Mouse (Mus musculus) ZHBTc4 (cell line): ENCODE results near the gene Nfasc.

Source experiments
- DNase-seq: peaks from one replicate; pipeline ENCODE4 v3.0.0-alpha.2; 2011; ENCODE audit warnings: low read depth, low spot score

Gene Nfasc

GRCm38 (mm10) chr1:132582998-132583604 is 158.5 kb downstream of the Nfasc start:
- no peak for DNase-seq

GRCm38 (mm10) chr1:132581845-132582839 is 159.5 kb downstream of the Nfasc start:
- DNase-seq = no peak

- no peak for DNase-seq
These were observed 161.5 kb downstream of the Nfasc start for GRCm38 (mm10) chr1:132580063-132580462.

- DNase-seq = no peak
These were observed 164.8 kb downstream of the Nfasc start for GRCm38 (mm10) chr1:132576845-132577244.

GRCm38 (mm10) chr1:132572851-132573250 is 168.7 kb downstream of the Nfasc start:
- no peak for DNase-seq

GRCm38 (mm10) chr1:132571613-132572012 is 170.0 kb downstream of the Nfasc start:
- no peak for DNase-seq

GRCm38 (mm10) chr1:132570906-132571305 is 170.7 kb downstream of the Nfasc start:
- DNase-seq = no peak

- no peak for DNase-seq
These were observed 171.4 kb downstream of the Nfasc start for GRCm38 (mm10) chr1:132570068-132570780.

- DNase-seq = no peak
These were observed 172.1 kb downstream of the Nfasc start for GRCm38 (mm10) chr1:132569516-132569915.

- DNase-seq = no peak
These were observed 174.1 kb downstream of the Nfasc start for GRCm38 (mm10) chr1:132567336-132568125.

GRCm38 (mm10) chr1:132565766-132566165 is 175.8 kb downstream of the Nfasc start:
- no peak for DNase-seq

- DNase-seq = peak; percentile 65
These were observed 176.7 kb downstream of the Nfasc start for GRCm38 (mm10) chr1:132564946-132565345.

GRCm38 (mm10) chr1:132562337-132562795 is 179.2 kb downstream of the Nfasc start:
- DNase-seq = no peak

- DNase-seq = no peak
These were observed 180.5 kb downstream of the Nfasc start for GRCm38 (mm10) chr1:132560907-132561700.

- DNase-seq = no peak
These were observed 182.6 kb downstream of the Nfasc start for GRCm38 (mm10) chr1:132559045-132559444.

GRCm38 (mm10) chr1:132557901-132558631 is 183.5 kb downstream of the Nfasc start:
- peak; percentile 39 for DNase-seq

GRCm38 (mm10) chr1:132543789-132544188 is 197.8 kb downstream of the Nfasc start:
- no peak for DNase-seq

- peak; percentile 86 for DNase-seq
These were observed 198.8 kb downstream of the Nfasc start, which contains the start of gene Cntn2 for GRCm38 (mm10) chr1:132542762-132543306. Gene Cntn2, minus strand, starts transcription at chr1:132543256.
